ENCODE assay signal across 15 mouse cellular contexts in genomic region chr6:89286286-89286655, GRCm38 (mm10).
DNase-seq lines count a peak whose midpoint lies in the region; ATAC-seq and TF ChIP-seq lines count a peak whose summit lies in the region.
"Had no signal": no experiment of that assay in that cellular context is flagged by ENCODE, and none has a peak within 500 bp of the region (broad histone marks: within the 10 kb centered on the region; RNA-seq: fewer than 3 reads in every experiment).

No protein-coding gene starts in this region.

- no peak overlapping the region for H3K4me3 ChIP-seq in forebrain, embryonic 12.5 days (replicated peaks)
- no peak overlapping the region for H3K4me3 ChIP-seq in forebrain, embryonic 13.5 days
- no peak overlapping the region for H3K4me3 ChIP-seq in hindbrain, embryonic 15.5 days
- no peak overlapping the region for H3K4me3 ChIP-seq in midbrain, embryonic 14.5 days (replicated peaks; ENCODE audit: low read depth, low read length)
- no peak overlapping the region for H3K4me3 ChIP-seq in heart, adult 2 months
- H3K4me3 ChIP-seq: liver, embryonic 15.5 days; neural tube, embryonic 12.5 days had no signal

- TF ChIP-seq EP300 in heart, adult 2 months (IDR thresholded peaks at IDR 0.05; ENCODE audit: insufficient read depth, low read depth, low read length), result no peak

- H3K9ac ChIP-seq in forebrain, embryonic 12.5 days, result no peak overlapping the region
- no peak overlapping the region for H3K9ac ChIP-seq in forebrain, embryonic 13.5 days
- no peak overlapping the region for H3K9ac ChIP-seq in hindbrain, embryonic 15.5 days
- no peak overlapping the region for H3K9ac ChIP-seq in midbrain, embryonic 14.5 days (replicated peaks; ENCODE audit: low read length)
- no peak overlapping the region for H3K9ac ChIP-seq in heart, adult 2 months (ENCODE audit: low read depth, low read length)
- H3K9ac ChIP-seq: liver, embryonic 15.5 days; neural tube, embryonic 12.5 days had no signal

- TF ChIP-seq POLR2A in heart, adult 2 months (IDR thresholded peaks at IDR 0.05; ENCODE audit: insufficient read depth, low read depth, low read length), result no peak

- intact Hi-C loops in heart, adult 2 months (cut with DNase I), result no loop called here

- H3K9me3 ChIP-seq in forebrain, embryonic 12.5 days, result peaks cover 5% of the 10 kb centered on the region; the same call in 1 of the 2 replicates
- peaks cover 5% of the 10 kb centered on the region; the same call in 1 of the 2 replicates for H3K9me3 ChIP-seq in forebrain, embryonic 13.5 days (replicated peaks)
- H3K9me3 ChIP-seq in hindbrain, embryonic 15.5 days, result no peaks in the 10 kb centered on the region
- H3K9me3 ChIP-seq in midbrain, embryonic 14.5 days (ENCODE audit: control insufficient read depth, low read length), result 0 out of 2 replicates have a peak, but pooled peaks cover 3% of the 10 kb centered on the region
- H3K9me3 ChIP-seq: liver, embryonic 15.5 days had no signal

- no peaks in the 10 kb centered on the region; the same call in 1 of the 2 replicates for H3K27me3 ChIP-seq in forebrain, embryonic 12.5 days
- H3K27me3 ChIP-seq in forebrain, embryonic 13.5 days, result peaks cover 5% of the 10 kb centered on the region
- H3K27me3 ChIP-seq in hindbrain, embryonic 15.5 days, result no peaks in the 10 kb centered on the region
- no peaks in the 10 kb centered on the region for H3K27me3 ChIP-seq in midbrain, embryonic 14.5 days (ENCODE audit: control insufficient read depth, insufficient read depth, low read length)
- H3K27me3 ChIP-seq in heart, adult 2 months (ENCODE audit: control insufficient read depth, insufficient read depth, low read length), result no peaks in the 10 kb centered on the region

- WGBS in forebrain, embryonic 12.5 days, result 73% methylated on average over 3 of the region's 3 CpGs
- WGBS in forebrain, embryonic 13.5 days, result 72% methylated on average over 3 of the region's 3 CpGs
- 77% methylated on average over 3 of the region's 3 CpGs for WGBS in hindbrain, embryonic 15.5 days
- WGBS in midbrain, embryonic 14.5 days, result 79% methylated on average over 3 of the region's 3 CpGs
- WGBS in heart, adult 2 months, result 81% methylated on average over 3 of the region's 3 CpGs

- ATAC-seq in forebrain, embryonic 12.5 days (ENCODE audit: low FRiP score), result no peak
- ATAC-seq in forebrain, embryonic 13.5 days, result no peak
- ATAC-seq in hindbrain, embryonic 15.5 days (ENCODE audit: low FRiP score, low read depth), result no peak
- no peak for ATAC-seq in midbrain, embryonic 14.5 days (ENCODE audit: low FRiP score, low TSS enrichment)

- H3K79me2 ChIP-seq in heart, adult 2 months (replicated peaks; ENCODE audit: control insufficient read depth, insufficient read depth, low read length), result no peaks in the 10 kb centered on the region

- H3K4me1 ChIP-seq in forebrain, embryonic 12.5 days, result peaks cover 29% of the 10 kb centered on the region
- peaks cover 28% of the 10 kb centered on the region for H3K4me1 ChIP-seq in forebrain, embryonic 13.5 days
- peaks cover 32% of the 10 kb centered on the region for H3K4me1 ChIP-seq in hindbrain, embryonic 15.5 days (replicated peaks)
- H3K4me1 ChIP-seq in midbrain, embryonic 14.5 days (ENCODE audit: control insufficient read depth, insufficient read depth, low read length), result peaks cover 32% of the 10 kb centered on the region
- H3K4me1 ChIP-seq in heart, adult 2 months (ENCODE audit: control insufficient read depth, insufficient read depth, low read length), result no peaks in the 10 kb centered on the region; the same call in 1 of the 2 replicates
- H3K4me1 ChIP-seq: liver, embryonic 15.5 days had no signal

- H3K27ac ChIP-seq in forebrain, embryonic 12.5 days, result peak overlapping the region; percentile 42; the same call in 1 of the 2 replicates
- no peak overlapping the region for H3K27ac ChIP-seq in forebrain, embryonic 13.5 days
- peak overlapping the region; percentile 7; the same call in 1 of the 2 replicates for H3K27ac ChIP-seq in hindbrain, embryonic 15.5 days (replicated peaks)
- peak overlapping the region; percentile 37; the same call in 1 of the 2 replicates for H3K27ac ChIP-seq in midbrain, embryonic 14.5 days (replicated peaks; ENCODE audit: low read depth, low read length)
- no peak overlapping the region for H3K27ac ChIP-seq in heart, adult 2 months
- H3K27ac ChIP-seq: liver, embryonic 15.5 days; neural tube, embryonic 12.5 days had no signal

- peak; percentile 17 for DNase-seq in CD4-positive helper T cell, adult 2 months (ENCODE audit: low read depth, low spot score)
- DNase-seq in midbrain, embryonic 14.5 days, result no peak
- no peak for DNase-seq in heart, adult 2 months
- DNase-seq in lung, postnatal 36 days, result no peak
- DNase-seq: cerebellum, adult 11 months; cerebellum, postnatal 25 days; gastrocnemius, postnatal 10 days; kidney, adult 9 months; layer of hippocampus, adult 9-11 months; right cerebral cortex, postnatal 14 days had no signal

- H3K4me2 ChIP-seq in forebrain, embryonic 12.5 days, result no peak overlapping the region
- no peak overlapping the region for H3K4me2 ChIP-seq in forebrain, embryonic 13.5 days
- H3K4me2 ChIP-seq in hindbrain, embryonic 15.5 days, result no peak overlapping the region
- no peak overlapping the region for H3K4me2 ChIP-seq in midbrain, embryonic 14.5 days (ENCODE audit: low read length)
- H3K4me2 ChIP-seq: liver, embryonic 15.5 days; neural tube, embryonic 12.5 days had no signal

- TF ChIP-seq CTCF in heart, adult 2 months (IDR thresholded peaks at IDR 0.05), result no peak

- no peaks in the 10 kb centered on the region for H3K36me3 ChIP-seq in forebrain, embryonic 12.5 days (replicated peaks)
- H3K36me3 ChIP-seq in forebrain, embryonic 13.5 days (ENCODE audit: poor library complexity, severe bottlenecking), result no peaks in the 10 kb centered on the region
- H3K36me3 ChIP-seq in hindbrain, embryonic 15.5 days, result no peaks in the 10 kb centered on the region
- H3K36me3 ChIP-seq in midbrain, embryonic 14.5 days (ENCODE audit: control insufficient read depth, insufficient read depth, low read length), result no peaks in the 10 kb centered on the region
- H3K36me3 ChIP-seq in heart, adult 2 months (ENCODE audit: control insufficient read depth, insufficient read depth, low read length), result no peaks in the 10 kb centered on the region
- H3K36me3 ChIP-seq: liver, embryonic 15.5 days; neural tube, embryonic 12.5 days had no signal

Comparison
In these comparisons a context has a peak if more than half of its experiments do, and no peak if none do; other contexts are left out.
1. H3K27ac ChIP-seq: peak in forebrain, embryonic 12.5 days (single experiment), hindbrain, embryonic 15.5 days (single experiment) and midbrain, embryonic 14.5 days (single experiment); none in forebrain, embryonic 13.5 days (single experiment) and heart, adult 2 months (single experiment).